Mouse (Mus musculus): Measurements from ENCODE around the gene Prmt2.

DNA sequence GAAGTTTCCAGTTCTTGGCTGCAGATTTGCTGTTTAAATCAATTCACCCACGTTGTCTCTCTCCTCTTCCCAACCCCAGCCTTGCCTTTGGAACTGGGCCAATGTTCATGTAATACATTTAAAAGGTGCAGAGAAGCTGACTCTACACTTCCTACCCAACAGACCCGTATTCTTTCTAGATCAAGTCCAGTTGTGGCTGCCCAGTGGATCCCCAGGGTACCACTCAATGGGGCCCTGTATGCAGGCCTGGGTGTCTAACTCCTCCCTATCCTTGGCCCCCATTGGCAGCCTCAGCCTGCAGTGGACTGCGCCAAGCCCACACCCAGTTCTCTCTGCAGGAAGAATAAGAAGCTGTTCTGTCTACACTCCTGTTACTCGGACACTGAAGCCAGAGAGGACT lies 15.9 kb upstream of the Prmt2 start, which contains the start of gene S100b:
- TF ChIP-seq POLR2A (IDR thresholded peaks at IDR 0.05; ENCODE audit: low read depth, low read length), result no peak
- no peak for TF ChIP-seq CTCF (conservative IDR thresholded peaks at IDR 0.05; ENCODE audit: insufficient read depth, insufficient read length, low read depth, low read length)
